Mouse (Mus musculus): ENCODE results near the gene Gm49336. TPM values are rescaled to one million over a fixed set of nuclear protein-coding genes. Genes with fewer than 3 reads are reported as not detected.

Gm49336 gene
- polyA plus RNA-seq, 1 experiment from 2014 or later = 58.8 TPM

- no peaks in the 10 kb centered on the region for H3K27me3 ChIP-seq (replicated peaks; ENCODE audit: control insufficient read depth, insufficient read depth, low read length)
- H3K4me3 ChIP-seq (ENCODE audit: low read depth, low read length) = no peak overlapping the region
- DNase-seq (ENCODE audit: low spot score) (no peak), ATAC-seq (replicated peaks; ENCODE audit: low FRiP score, low TSS enrichment, low read depth) (no peak)
- no peak overlapping the region for H3K9ac ChIP-seq (ENCODE audit: low read length)
- H3K27ac ChIP-seq (ENCODE audit: low read depth) = no peak overlapping the region
- H3K4me1 ChIP-seq (replicated peaks; ENCODE audit: control insufficient read depth, insufficient read depth, low read length) = no peaks in the 10 kb centered on the region
- H3K4me2 ChIP-seq (ENCODE audit: low read length) = no peak overlapping the region
- no peaks in the 10 kb centered on the region for H3K36me3 ChIP-seq (ENCODE audit: control insufficient read depth, insufficient read depth, low read length)
- 83% methylated on average over 7 of the region's 7 CpGs for WGBS
- no peaks in the 10 kb centered on the region for H3K9me3 ChIP-seq (ENCODE audit: control insufficient read depth, low read length)
Measured at GRCm38 (mm10) chr14:60209166-60209565, 42.1 kb downstream of the Gm49336 start.

GRCm38 (mm10) chr14:60204993-60205392 lies 46.3 kb downstream of the Gm49336 start:
- DNase-seq (ENCODE audit: low spot score) (no peak), ATAC-seq (replicated peaks; ENCODE audit: low FRiP score, low TSS enrichment, low read depth) (no peak)
- H3K4me3 ChIP-seq (ENCODE audit: low read depth, low read length) = no peak overlapping the region
- H3K9ac ChIP-seq (ENCODE audit: low read length) = no peak overlapping the region
- 89% methylated on average over 6 of the region's 6 CpGs for WGBS
- no peaks in the 10 kb centered on the region for H3K4me1 ChIP-seq (replicated peaks; ENCODE audit: control insufficient read depth, insufficient read depth, low read length)
- no peaks in the 10 kb centered on the region for H3K36me3 ChIP-seq (ENCODE audit: control insufficient read depth, insufficient read depth, low read length)
- no peaks in the 10 kb centered on the region for H3K27me3 ChIP-seq (replicated peaks; ENCODE audit: control insufficient read depth, insufficient read depth, low read length)
- no peak overlapping the region for H3K27ac ChIP-seq (ENCODE audit: low read depth)
- H3K4me2 ChIP-seq (ENCODE audit: low read length) = no peak overlapping the region
- no peaks in the 10 kb centered on the region for H3K9me3 ChIP-seq (ENCODE audit: control insufficient read depth, low read length)

GRCm38 (mm10) chr14:60196884-60197283 lies 54.4 kb downstream of the Gm49336 start, which contains the start of gene Atp8a2:
Atp8a2 (minus strand) TSS chr14:60197179.
- Histone ChIP-seq H3K36me3 (ENCODE audit: control insufficient read depth, insufficient read depth, low read length) (no peaks in the 10 kb centered on the region), H3K9me3 (ENCODE audit: control insufficient read depth, low read length) (no peaks in the 10 kb centered on the region), H3K9ac (ENCODE audit: low read length) (no peak within 1 kb of the TSS), H3K4me1 (replicated peaks; ENCODE audit: control insufficient read depth, insufficient read depth, low read length) (no peaks in the 10 kb centered on the region), H3K27me3 (replicated peaks; ENCODE audit: control insufficient read depth, insufficient read depth, low read length) (no peaks in the 10 kb centered on the region), H3K27ac (ENCODE audit: low read depth) (no peak within 1 kb of the TSS), H3K4me2 (ENCODE audit: low read length) (no peak within 1 kb of the TSS), H3K4me3 (ENCODE audit: low read depth, low read length) (no peak within 1 kb of the TSS)
- WGBS = 63% methylated on average over 7 of the region's 7 CpGs
- no peak for DNase-seq (ENCODE audit: low spot score)
- ATAC-seq (replicated peaks; ENCODE audit: low FRiP score, low TSS enrichment, low read depth) = no peak

- 80% methylated on average over 5 of the region's 5 CpGs for WGBS
- Histone ChIP-seq H3K4me2 (ENCODE audit: low read length) (no peak overlapping the region), H3K27me3 (replicated peaks; ENCODE audit: control insufficient read depth, insufficient read depth, low read length) (no peaks in the 10 kb centered on the region), H3K4me1 (replicated peaks; ENCODE audit: control insufficient read depth, insufficient read depth, low read length) (no peaks in the 10 kb centered on the region), H3K27ac (ENCODE audit: low read depth) (no peak overlapping the region), H3K4me3 (ENCODE audit: low read depth, low read length) (no peak overlapping the region), H3K9me3 (ENCODE audit: control insufficient read depth, low read length) (0 out of 2 replicates have a peak, but pooled peaks cover 3% of the 10 kb centered on the region), H3K9ac (ENCODE audit: low read length) (no peak overlapping the region), H3K36me3 (ENCODE audit: control insufficient read depth, insufficient read depth, low read length) (no peaks in the 10 kb centered on the region)
- ATAC-seq (replicated peaks; ENCODE audit: low FRiP score, low TSS enrichment, low read depth) (no peak), DNase-seq (ENCODE audit: low spot score) (no peak)
Measured at GRCm38 (mm10) chr14:60195999-60196398, 55.3 kb downstream of the Gm49336 start.

- Histone ChIP-seq H3K4me2 (ENCODE audit: low read length) (no peak overlapping the region), H3K27me3 (replicated peaks; ENCODE audit: control insufficient read depth, insufficient read depth, low read length) (no peaks in the 10 kb centered on the region), H3K9me3 (ENCODE audit: control insufficient read depth, low read length) (0 out of 2 replicates have a peak, but pooled peaks cover 3% of the 10 kb centered on the region), H3K4me3 (ENCODE audit: low read depth, low read length) (no peak overlapping the region), H3K27ac (ENCODE audit: low read depth) (no peak overlapping the region), H3K9ac (ENCODE audit: low read length) (no peak overlapping the region), H3K36me3 (ENCODE audit: control insufficient read depth, insufficient read depth, low read length) (no peaks in the 10 kb centered on the region), H3K4me1 (replicated peaks; ENCODE audit: control insufficient read depth, insufficient read depth, low read length) (no peaks in the 10 kb centered on the region)
- 89% methylated on average over 1 of the region's 1 CpGs for WGBS
- no peak for ATAC-seq (replicated peaks; ENCODE audit: low FRiP score, low TSS enrichment, low read depth)
- no peak for DNase-seq (ENCODE audit: low spot score)
Measured at GRCm38 (mm10) chr14:60194606-60195005, 56.7 kb downstream of the Gm49336 start.

GRCm38 (mm10) chr14:60189771-60190170 lies 61.5 kb downstream of the Gm49336 start:
- 86% methylated on average over 5 of the region's 5 CpGs for WGBS
- H3K9ac ChIP-seq (ENCODE audit: low read length) = no peak overlapping the region
- 0 out of 2 replicates have a peak, but pooled peaks cover 3% of the 10 kb centered on the region for H3K9me3 ChIP-seq (ENCODE audit: control insufficient read depth, low read length)
- ATAC-seq (replicated peaks; ENCODE audit: low FRiP score, low TSS enrichment, low read depth) (no peak), DNase-seq (ENCODE audit: low spot score) (no peak)
- no peak overlapping the region for H3K4me2 ChIP-seq (ENCODE audit: low read length)
- H3K4me3 ChIP-seq (ENCODE audit: low read depth, low read length) = no peak overlapping the region
- H3K4me1 ChIP-seq (replicated peaks; ENCODE audit: control insufficient read depth, insufficient read depth, low read length) = no peaks in the 10 kb centered on the region
- no peaks in the 10 kb centered on the region for H3K36me3 ChIP-seq (ENCODE audit: control insufficient read depth, insufficient read depth, low read length)
- no peaks in the 10 kb centered on the region for H3K27me3 ChIP-seq (replicated peaks; ENCODE audit: control insufficient read depth, insufficient read depth, low read length)
- H3K27ac ChIP-seq (ENCODE audit: low read depth) = no peak overlapping the region

- no peak overlapping the region for H3K27ac ChIP-seq (ENCODE audit: low read depth)
Measured at GRCm38 (mm10) chr14:60188201-60188825, 63.0 kb downstream of the Gm49336 start.

GRCm38 (mm10) chr14:60181306-60181705 lies 70.0 kb downstream of the Gm49336 start:
- DNase-seq (ENCODE audit: low spot score) = no peak
- Histone ChIP-seq H3K4me1 (replicated peaks; ENCODE audit: control insufficient read depth, insufficient read depth, low read length) (peaks cover 5% of the 10 kb centered on the region), H3K27ac (ENCODE audit: low read depth) (no peak overlapping the region), H3K4me2 (ENCODE audit: low read length) (no peak overlapping the region), H3K9ac (ENCODE audit: low read length) (no peak overlapping the region), H3K27me3 (replicated peaks; ENCODE audit: control insufficient read depth, insufficient read depth, low read length) (peaks cover 4% of the 10 kb centered on the region), H3K36me3 (ENCODE audit: control insufficient read depth, insufficient read depth, low read length) (no peaks in the 10 kb centered on the region), H3K9me3 (ENCODE audit: control insufficient read depth, low read length) (no peaks in the 10 kb centered on the region), H3K4me3 (ENCODE audit: low read depth, low read length) (no peak overlapping the region)
- ATAC-seq (replicated peaks; ENCODE audit: low FRiP score, low TSS enrichment, low read depth) = no peak
- WGBS = 94% methylated on average over 2 of the region's 2 CpGs

More at GRCm38 (mm10) chr14:60188201-60188825, 63.0 kb downstream of the Gm49336 start:
- Histone ChIP-seq H3K9me3 (ENCODE audit: control insufficient read depth, low read length) (0 out of 2 replicates have a peak, but pooled peaks cover 3% of the 10 kb centered on the region), H3K9ac (ENCODE audit: low read length) (no peak overlapping the region), H3K36me3 (ENCODE audit: control insufficient read depth, insufficient read depth, low read length) (no peaks in the 10 kb centered on the region), H3K4me1 (replicated peaks; ENCODE audit: control insufficient read depth, insufficient read depth, low read length) (no peaks in the 10 kb centered on the region), H3K4me3 (ENCODE audit: low read depth, low read length) (no peak overlapping the region), H3K4me2 (ENCODE audit: low read length) (no peak overlapping the region), H3K27me3 (replicated peaks; ENCODE audit: control insufficient read depth, insufficient read depth, low read length) (no peaks in the 10 kb centered on the region)
- DNase-seq (ENCODE audit: low spot score) = no peak
- ATAC-seq (replicated peaks; ENCODE audit: low FRiP score, low TSS enrichment, low read depth) = no peak
- WGBS = 82% methylated on average over 5 of the region's 5 CpGs

GRCm38 (mm10) chr14:60178571-60178955 lies 72.7 kb downstream of the Gm49336 start:
- Histone ChIP-seq H3K4me3 (ENCODE audit: low read depth, low read length) (peak overlapping the region; percentile 62), H3K9me3 (ENCODE audit: control insufficient read depth, low read length) (no peaks in the 10 kb centered on the region), H3K4me2 (ENCODE audit: low read length) (peak overlapping the region; percentile 98), H3K27ac (ENCODE audit: low read depth) (peak overlapping the region; percentile 62), H3K4me1 (replicated peaks; ENCODE audit: control insufficient read depth, insufficient read depth, low read length) (peaks cover 6% of the 10 kb centered on the region), H3K9ac (ENCODE audit: low read length) (peak overlapping the region; percentile 69), H3K27me3 (replicated peaks; ENCODE audit: control insufficient read depth, insufficient read depth, low read length) (peaks cover 11% of the 10 kb centered on the region), H3K36me3 (ENCODE audit: control insufficient read depth, insufficient read depth, low read length) (no peaks in the 10 kb centered on the region)
- DNase-seq (ENCODE audit: low spot score) (no peak), ATAC-seq (replicated peaks; ENCODE audit: low FRiP score, low TSS enrichment, low read depth) (peak; percentile 81)
- WGBS = 48% methylated on average over 2 of the region's 2 CpGs
